Mouse (Mus musculus) embryo, embryonic 10.5 days (tissue): Measurements from ENCODE around the gene Arl13b.

Experiments
- DNase-seq: peaks from one replicate; pipeline ENCODE4 v3.0.0-alpha.2; 2015; ENCODE audit warnings: low spot score

The Arl13b gene

GRCm38 (mm10) chr16:62814491-62814890, 32.3 kb downstream of the Arl13b start, which contains the start of gene Stx19:
TSS of gene Stx19 (plus strand) at chr16:62814676.
- no peak for DNase-seq

GRCm38 (mm10) chr16:62813790-62814189, 33.0 kb downstream of the Arl13b start:
- no peak for DNase-seq

- no peak for DNase-seq
Measured at GRCm38 (mm10) chr16:62810855-62811254, 36.0 kb downstream of the Arl13b start.

GRCm38 (mm10) chr16:62807249-62807979, 39.4 kb downstream of the Arl13b start:
- DNase-seq, result peak; percentile 10

GRCm38 (mm10) chr16:62804621-62805020, 42.2 kb downstream of the Arl13b start:
- no peak for DNase-seq

- DNase-seq, result no peak
Measured at GRCm38 (mm10) chr16:62799839-62800238, 47.0 kb downstream of the Arl13b start.

- no peak for DNase-seq
Measured at GRCm38 (mm10) chr16:62799426-62799825, 47.4 kb downstream of the Arl13b start.

GRCm38 (mm10) chr16:62798808-62799207, 48.0 kb downstream of the Arl13b start:
- no peak for DNase-seq

- DNase-seq, result no peak
Measured at GRCm38 (mm10) chr16:62796608-62797007, 50.2 kb downstream of the Arl13b start.

- peak; percentile 98 for DNase-seq
Measured at GRCm38 (mm10) chr16:62786621-62787331, 60.1 kb downstream of the Arl13b start, which contains the start of gene Nsun3. TSS of gene Nsun3 (minus strand) at chr16:62786818.

- peak; percentile 36 for DNase-seq
Measured at GRCm38 (mm10) chr16:62782229-62782628, 64.6 kb downstream of the Arl13b start.

GRCm38 (mm10) chr16:62778282-62778681, 68.6 kb downstream of the Arl13b start:
- DNase-seq, result peak; percentile 24

- DNase-seq, result no peak
Measured at GRCm38 (mm10) chr16:62776034-62776433, 70.8 kb downstream of the Arl13b start.

- DNase-seq, result no peak
Measured at GRCm38 (mm10) chr16:62773462-62773861, 73.4 kb downstream of the Arl13b start.

GRCm38 (mm10) chr16:62758340-62758739, 88.5 kb downstream of the Arl13b start:
- DNase-seq, result peak; percentile 60

GRCm38 (mm10) chr16:62755307-62755706, 91.5 kb downstream of the Arl13b start:
- no peak for DNase-seq

GRCm38 (mm10) chr16:62753597-62753996, 93.2 kb downstream of the Arl13b start:
- DNase-seq, result no peak

GRCm38 (mm10) chr16:62753079-62753478, 93.8 kb downstream of the Arl13b start:
- DNase-seq, result no peak

- DNase-seq, result no peak
Measured at GRCm38 (mm10) chr16:62745875-62746274, 101.0 kb downstream of the Arl13b start.
